Mouse (Mus musculus): ENCODE measurements around the gene Apol6. TPM values are rescaled to one million over a fixed set of nuclear protein-coding genes. Genes with fewer than 3 reads are reported as not detected.

Gene Apol6
- total and polyA plus RNA-seq, 3 experiments = not detected

DNA sequence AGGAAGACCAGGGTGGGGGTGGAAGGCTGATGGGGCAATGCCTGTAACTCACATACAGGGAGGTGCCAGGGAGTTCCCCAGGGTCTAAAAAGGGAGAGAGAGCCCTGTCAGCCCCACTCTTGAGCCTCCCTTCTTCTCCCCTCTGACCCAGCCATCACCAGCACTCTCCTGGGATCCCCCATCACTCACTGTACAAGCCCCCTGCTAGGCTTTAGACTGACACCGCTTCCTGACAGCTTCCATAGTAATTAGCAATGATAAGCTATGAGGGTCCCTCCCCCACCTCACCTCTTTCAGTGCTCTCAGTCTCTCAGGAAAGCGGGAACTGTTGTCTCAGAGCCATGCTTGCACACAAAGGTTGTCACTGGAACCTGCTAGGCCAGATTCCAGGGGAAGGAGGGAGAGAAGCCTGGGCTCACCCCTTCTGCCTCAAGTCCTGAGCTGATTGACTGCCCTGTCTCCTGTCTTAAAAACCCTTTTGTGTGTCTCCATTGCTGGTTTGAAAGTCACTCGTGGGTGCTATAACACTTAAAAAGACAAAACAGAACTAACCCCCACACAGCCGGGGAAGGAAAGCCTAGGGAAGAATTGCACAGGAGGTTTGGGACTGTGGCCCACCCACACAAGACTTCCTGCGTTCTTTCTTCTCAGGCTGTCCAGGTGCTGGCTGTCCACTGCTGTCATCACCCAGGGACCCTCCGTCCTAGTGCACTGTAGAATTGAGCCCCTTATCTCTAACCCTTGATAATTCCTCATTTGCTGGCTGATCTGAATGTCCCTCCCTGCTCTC lies 11.7 kb downstream of the Apol6 start:
- no peaks in the 10 kb centered on the region for H3K9me3 ChIP-seq (replicated peaks; ENCODE audit: low read length)
- no peak overlapping the region for H3K4me2 ChIP-seq (ENCODE audit: insufficient read depth, low read depth, poor library complexity, severe bottlenecking)
- in situ Hi-C loops (cut with MboI; ENCODE audit: low pct_ligation_motif_present, low pct_unique_long_range_greater_than_20kb, low sequenced_read_pairs) (no loop called here), dilution Hi-C loops (cut with MboI; ENCODE audit: extremely low pct_ligation_motif_present, extremely low pct_unique_long_range_greater_than_20kb, low sequenced_read_pairs) (no loop called here)
- H3K27me3 ChIP-seq (replicated peaks) = peaks cover 81% of the 10 kb centered on the region
- no peak overlapping the region for H3K4me3 ChIP-seq (replicated peaks in 1 of 3; ENCODE audit: low read depth in 2 of 3, low read length in 2 of 3, poor library complexity in 1 of 3)
- no peak overlapping the region for H3K9ac ChIP-seq (ENCODE audit: insufficient read depth, low read depth)
- H3K4me1 ChIP-seq (ENCODE audit: control insufficient read depth in 1 of 2, insufficient read depth in 2 of 2) = 0 out of 4 replicates have a peak, but pooled peaks cover 0 to 2% of the 10 kb centered on the region in 2 experiments
- H3K27ac ChIP-seq (ENCODE audit: insufficient read depth, low read depth) = no peak overlapping the region
- no peak for DNase-seq (ENCODE audit: extremely low read depth)
- H3K36me3 ChIP-seq (replicated peaks in 1 of 2; ENCODE audit: control insufficient read depth in 1 of 2, insufficient read depth in 1 of 2, low read length in 1 of 2) = no peaks in the 10 kb centered on the region
- TF ChIP-seq GABPA (IDR thresholded peaks at IDR 0.05; ENCODE audit: insufficient replicate concordance, low read depth, low read length) (no peak), POLR2AphosphoS2 (IDR thresholded peaks at IDR 0.05; ENCODE audit: low read depth, low read length) (no peak), EP300 (IDR thresholded peaks at IDR 0.05; ENCODE audit: low read length) (no peak), IRF4 (IDR thresholded peaks at IDR 0.05; ENCODE audit: low read depth, low read length) (no peak), ZKSCAN1 (IDR thresholded peaks at IDR 0.05; ENCODE audit: borderline replicate concordance, low read depth, low read length) (no peak), SMC3 (IDR thresholded peaks at IDR 0.05; ENCODE audit: low read depth, low read length) (no peak), SIN3A (IDR thresholded peaks at IDR 0.05; ENCODE audit: low read length) (no peak), POLR2A (IDR thresholded peaks at IDR 0.05; ENCODE audit: low read depth, low read length) (no peak), RCOR1 (conservative IDR thresholded peaks at IDR 0.05; ENCODE audit: low read depth, low read length) (no peak), MAX (IDR thresholded peaks at IDR 0.05; ENCODE audit: low read length) (no peak), ELF1 (IDR thresholded peaks at IDR 0.05; ENCODE audit: low read depth, low read length) (no peak), ZNF384 (IDR thresholded peaks at IDR 0.05; ENCODE audit: low read depth, low read length) (no peak), MXI1 (IDR thresholded peaks at IDR 0.05; ENCODE audit: low read depth, low read length) (no peak), MYC (IDR thresholded peaks at IDR 0.05; ENCODE audit: low read depth, low read length) (no peak), CHD2 (IDR thresholded peaks at IDR 0.05; ENCODE audit: low read length) (no peak), NRF1 (IDR thresholded peaks at IDR 0.05; ENCODE audit: low read depth, low read length) (no peak)
- no peaks in the 10 kb centered on the region for H3K79me2 ChIP-seq (replicated peaks; ENCODE audit: control insufficient read depth, extremely low read depth, insufficient read depth, poor library complexity, severe bottlenecking)

DNA sequence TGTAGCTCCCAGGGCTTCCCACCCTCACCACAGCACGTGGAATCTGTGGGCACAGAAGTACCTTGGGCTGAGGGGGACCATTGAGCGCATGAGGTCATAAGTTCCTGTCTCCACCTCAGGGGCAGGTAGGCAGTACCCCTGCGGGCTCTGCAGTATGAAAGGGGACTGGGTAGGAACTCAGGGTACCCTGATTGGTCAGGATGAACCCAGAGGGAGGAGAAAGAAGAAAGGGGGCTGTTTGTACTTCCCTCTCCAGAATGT lies 12.2 kb downstream of the Apol6 start:
- H3K9ac ChIP-seq (ENCODE audit: insufficient read depth, low read depth) = no peak overlapping the region
- in situ Hi-C loops (cut with MboI; ENCODE audit: low pct_ligation_motif_present, low pct_unique_long_range_greater_than_20kb, low sequenced_read_pairs) = no loop called here
- H3K27ac ChIP-seq (ENCODE audit: insufficient read depth, low read depth) = no peak overlapping the region

More for the DNA sequence above, 12.2 kb downstream of the Apol6 start:
- no peak for DNase-seq (ENCODE audit: extremely low read depth)
- Histone ChIP-seq H3K4me2 (ENCODE audit: insufficient read depth, low read depth, poor library complexity, severe bottlenecking) (no peak overlapping the region), H3K36me3 (replicated peaks in 1 of 2; ENCODE audit: control insufficient read depth in 1 of 2, insufficient read depth in 1 of 2, low read length in 1 of 2) (no peaks in the 10 kb centered on the region), H3K9me3 (replicated peaks; ENCODE audit: low read length) (no peaks in the 10 kb centered on the region), H3K4me3 (replicated peaks in 1 of 3; ENCODE audit: low read depth in 2 of 3, low read length in 2 of 3, poor library complexity in 1 of 3) (no peak overlapping the region), H3K79me2 (replicated peaks; ENCODE audit: control insufficient read depth, extremely low read depth, insufficient read depth, poor library complexity, severe bottlenecking) (no peaks in the 10 kb centered on the region), H3K4me1 (ENCODE audit: control insufficient read depth in 1 of 2, insufficient read depth in 2 of 2) (0 out of 4 replicates have a peak, but pooled peaks cover 0 to 2% of the 10 kb centered on the region in 2 experiments), H3K27me3 (replicated peaks) (peaks cover 79% of the 10 kb centered on the region)
- dilution Hi-C loops (cut with MboI; ENCODE audit: extremely low pct_ligation_motif_present, extremely low pct_unique_long_range_greater_than_20kb, low sequenced_read_pairs) = no loop called here
- TF ChIP-seq MAX (IDR thresholded peaks at IDR 0.05; ENCODE audit: low read length) (no peak), E2F4 (IDR thresholded peaks at IDR 0.05; ENCODE audit: insufficient replicate concordance, low read depth, low read length) (no peak), HCFC1 (IDR thresholded peaks at IDR 0.05; ENCODE audit: low read depth, low read length) (no peak), CHD2 (IDR thresholded peaks at IDR 0.05; ENCODE audit: low read length) (no peak), SIN3A (IDR thresholded peaks at IDR 0.05; ENCODE audit: low read length) (no peak), RAD21 (IDR thresholded peaks at IDR 0.05; ENCODE audit: low read depth, low read length) (no peak), MAZ (IDR thresholded peaks at IDR 0.05; ENCODE audit: low read depth, low read length) (no peak), POLR2AphosphoS2 (IDR thresholded peaks at IDR 0.05; ENCODE audit: low read depth, low read length) (no peak), ZC3H11A (IDR thresholded peaks at IDR 0.05; ENCODE audit: low read depth, low read length) (no peak), ZKSCAN1 (IDR thresholded peaks at IDR 0.05; ENCODE audit: borderline replicate concordance, low read depth, low read length) (no peak), UBTF (IDR thresholded peaks at IDR 0.05; ENCODE audit: low read depth, low read length) (no peak), ETS1 (conservative IDR thresholded peaks at IDR 0.05; ENCODE audit: low read depth, low read length) (no peak), MAFK (IDR thresholded peaks at IDR 0.05; ENCODE audit: insufficient replicate concordance, low read length) (no peak), BHLHE40 (IDR thresholded peaks at IDR 0.05; ENCODE audit: low read depth, low read length) (no peak)

All from CH12.LX (cell line).